Mouse (Mus musculus): Measurements from ENCODE around the gene Ankrd40. TPM values are rescaled to one million over a fixed set of nuclear protein-coding genes. Genes with fewer than 3 reads are reported as not detected.

Ankrd40 gene
- polyA plus RNA-seq, 2 experiments from 2014 or later, result 11.8 to 13.2 TPM

GRCm38 (mm10) chr11:94355521-94356217 lies 27.9 kb downstream of the Ankrd40 start:
- peak; percentile 57 for ATAC-seq

- ATAC-seq, result no peak
These were observed 31.4 kb downstream of the Ankrd40 start for GRCm38 (mm10) chr11:94359168-94359567.

DNA sequence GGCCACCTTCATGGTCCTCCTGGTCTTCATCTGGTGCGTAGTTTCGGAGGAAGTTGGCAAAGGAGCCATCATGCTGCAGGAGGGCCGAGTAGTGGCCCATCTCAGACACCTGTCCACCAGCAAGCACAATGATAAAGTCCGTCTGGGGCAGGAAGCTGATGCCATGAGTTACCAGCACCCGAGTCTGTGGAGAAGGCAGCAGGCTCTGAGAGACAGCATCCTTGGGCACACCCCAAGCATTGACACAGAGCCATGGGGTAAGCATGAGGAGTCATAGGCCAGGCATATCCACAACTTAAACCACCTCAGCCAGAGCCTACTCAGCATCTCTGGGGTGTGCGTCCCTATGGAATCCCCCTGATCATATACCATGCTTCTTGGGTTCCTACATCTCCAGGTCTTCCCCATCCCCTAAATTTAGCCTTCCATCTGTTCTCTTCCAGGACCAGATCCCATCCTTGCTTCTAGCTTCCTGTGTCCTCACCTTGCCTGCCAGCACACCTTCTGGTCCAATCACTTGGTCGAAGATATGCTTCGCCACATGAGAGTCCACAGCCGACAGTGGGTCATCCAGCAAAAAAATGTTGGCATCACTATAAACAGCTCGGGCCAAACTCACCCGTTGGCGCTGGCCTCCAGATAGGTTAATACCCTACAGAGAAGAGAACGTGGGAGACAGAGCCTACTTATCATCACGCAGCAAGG lies 33.5 kb downstream of the Ankrd40 start:
- no peak for ATAC-seq

DNA sequence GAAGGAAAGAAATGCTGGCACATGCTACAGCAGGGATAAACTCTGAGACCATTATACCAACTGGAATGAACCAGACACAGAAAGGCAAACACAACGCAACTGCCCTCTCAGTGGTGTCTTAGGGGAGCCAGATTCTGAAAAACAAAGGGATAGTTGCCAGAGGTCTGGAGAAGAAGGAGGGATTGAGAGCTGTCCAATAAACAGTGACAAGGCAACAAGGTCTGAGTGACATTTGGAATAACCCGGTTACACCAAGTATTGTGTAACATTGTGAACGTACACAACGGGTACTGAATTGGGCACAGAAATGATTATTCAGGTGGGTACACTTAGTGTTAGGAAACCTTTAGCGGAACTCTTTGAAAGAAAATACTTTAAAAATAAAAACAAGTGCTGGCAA lies 34.3 kb downstream of the Ankrd40 start:
- ATAC-seq, result no peak

DNA sequence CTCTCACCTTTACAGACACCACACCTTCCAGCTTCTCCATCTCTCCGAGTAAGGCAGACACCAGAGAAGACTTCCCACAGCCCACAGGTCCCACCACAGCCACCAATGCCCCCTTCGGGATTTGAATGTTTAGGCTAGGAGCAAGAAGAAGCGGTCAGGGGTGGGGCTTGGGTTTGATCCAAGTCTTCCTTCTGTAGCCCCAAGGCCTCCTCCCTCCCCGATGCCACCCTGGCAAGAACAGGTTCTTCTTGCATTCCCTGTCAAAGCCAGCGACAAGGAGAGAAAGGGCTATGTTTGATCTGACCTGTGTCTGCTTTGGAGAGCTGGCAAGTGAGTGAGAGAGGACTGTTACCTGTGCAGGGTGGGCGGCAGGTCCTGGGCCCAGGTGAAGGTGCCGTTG lies 35.9 kb downstream of the Ankrd40 start:
- no peak for ATAC-seq

DNA sequence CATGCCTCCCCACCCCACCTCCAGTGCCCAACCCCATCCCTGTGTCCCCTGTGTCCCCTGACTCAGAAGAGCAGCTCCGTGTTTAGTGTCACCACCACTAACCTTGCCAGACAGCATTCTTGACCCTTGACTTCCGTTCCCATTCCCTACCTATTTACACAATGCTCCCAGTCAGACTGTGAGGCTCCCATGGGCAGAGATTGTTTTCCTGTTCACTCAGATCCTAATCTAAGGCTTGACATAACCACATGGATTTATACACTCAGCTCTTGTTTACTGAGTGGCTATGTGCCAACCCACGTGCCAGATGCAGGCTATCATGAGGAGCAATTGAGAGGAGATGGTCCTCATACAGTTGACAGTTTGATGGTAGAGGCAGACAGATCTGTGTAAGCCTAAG lies 37.5 kb downstream of the Ankrd40 start:
- no peak for ATAC-seq

GRCm38 (mm10) chr11:94369981-94370380 lies 42.2 kb downstream of the Ankrd40 start:
- ATAC-seq, result peak; percentile 51

DNA sequence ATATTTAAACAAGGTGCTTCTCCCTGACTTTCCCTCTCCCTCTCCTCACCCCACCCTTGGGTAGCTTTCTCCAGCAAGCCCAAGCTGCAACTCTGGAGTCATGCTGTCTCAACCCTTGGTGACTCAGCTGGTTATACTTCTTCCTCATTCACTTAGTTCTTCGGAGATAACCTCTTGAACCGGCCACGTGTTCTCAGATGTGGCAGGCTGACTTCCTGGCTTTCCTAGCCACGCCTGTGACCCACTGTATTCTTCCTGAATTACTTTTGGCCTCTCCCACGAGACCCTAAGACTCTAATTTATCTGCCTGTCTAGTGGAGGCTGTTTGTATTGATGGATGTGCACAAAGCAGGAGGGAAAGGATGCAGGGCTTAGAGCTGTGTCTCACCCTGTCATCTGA lies 43.0 kb downstream of the Ankrd40 start:
- ATAC-seq, result peak; percentile 52

GRCm38 (mm10) chr11:94374276-94374948 lies 46.6 kb downstream of the Ankrd40 start:
- ATAC-seq, result peak; percentile 33

DNA sequence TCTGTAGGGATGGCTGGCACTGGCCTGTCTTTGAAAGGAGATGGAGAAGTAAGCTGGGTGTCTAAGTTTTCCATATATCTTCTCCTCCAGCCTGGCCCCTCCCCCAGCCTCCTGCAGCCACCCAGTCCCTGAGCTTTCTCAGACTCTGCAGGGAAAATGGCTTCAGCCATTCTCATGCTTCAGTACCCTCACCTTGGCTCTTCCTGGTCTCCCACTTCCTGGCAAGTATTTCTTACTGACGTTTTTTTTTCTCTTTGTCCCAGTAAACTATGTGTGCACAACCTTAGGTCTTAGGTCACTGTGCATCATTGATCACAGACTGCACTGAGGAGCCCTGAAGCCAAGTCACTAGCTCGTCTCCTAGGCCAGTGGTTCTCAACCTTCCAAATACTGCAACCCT lies 51.3 kb downstream of the Ankrd40 start:
- no peak for ATAC-seq

DNA sequence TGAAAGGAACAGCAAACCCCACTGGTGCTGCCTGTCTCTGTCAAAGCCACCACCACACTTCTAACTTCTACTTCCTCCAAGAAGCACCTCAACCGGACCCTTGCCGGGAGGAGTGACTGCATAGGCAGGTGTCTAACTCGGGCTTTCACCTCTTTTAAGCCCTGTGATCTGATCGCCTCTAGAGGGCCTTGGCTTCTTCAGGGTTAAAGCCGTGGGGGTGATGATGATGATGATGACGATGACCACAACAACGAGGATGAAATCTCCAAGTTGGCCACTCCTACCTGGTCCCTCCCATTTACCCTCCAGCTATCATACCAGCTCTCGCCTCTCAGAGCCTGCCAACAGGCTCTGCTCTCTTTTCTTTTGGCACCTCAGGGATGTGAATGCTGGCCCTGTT lies 51.9 kb downstream of the Ankrd40 start:
- no peak for ATAC-seq

- ATAC-seq, result peak; percentile 80
These were observed 58.4 kb downstream of the Ankrd40 start for GRCm38 (mm10) chr11:94385977-94386771.

DNA sequence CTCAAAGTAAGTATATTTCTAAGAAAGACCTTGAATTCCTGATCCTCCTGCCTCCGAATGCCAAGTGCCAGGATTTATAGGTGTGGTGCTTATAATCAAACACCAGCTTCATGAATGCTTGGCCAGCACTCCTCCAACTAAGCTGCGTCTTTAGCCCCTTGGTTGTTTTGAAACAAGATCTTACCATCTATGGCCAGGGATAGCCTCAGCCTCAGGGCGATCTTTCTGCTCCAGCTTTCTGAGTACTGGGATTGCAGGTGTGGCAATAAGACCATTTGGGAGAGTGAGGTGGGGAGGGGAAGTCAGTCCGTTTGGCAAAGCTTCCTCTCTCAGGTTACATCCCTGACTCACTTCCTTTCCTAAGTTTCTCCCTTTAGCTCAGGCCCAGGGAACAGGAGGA lies 60.0 kb downstream of the Ankrd40 start:
- no peak for ATAC-seq

GRCm38 (mm10) chr11:94389021-94389420 lies 61.2 kb downstream of the Ankrd40 start:
- ATAC-seq, result no peak

DNA sequence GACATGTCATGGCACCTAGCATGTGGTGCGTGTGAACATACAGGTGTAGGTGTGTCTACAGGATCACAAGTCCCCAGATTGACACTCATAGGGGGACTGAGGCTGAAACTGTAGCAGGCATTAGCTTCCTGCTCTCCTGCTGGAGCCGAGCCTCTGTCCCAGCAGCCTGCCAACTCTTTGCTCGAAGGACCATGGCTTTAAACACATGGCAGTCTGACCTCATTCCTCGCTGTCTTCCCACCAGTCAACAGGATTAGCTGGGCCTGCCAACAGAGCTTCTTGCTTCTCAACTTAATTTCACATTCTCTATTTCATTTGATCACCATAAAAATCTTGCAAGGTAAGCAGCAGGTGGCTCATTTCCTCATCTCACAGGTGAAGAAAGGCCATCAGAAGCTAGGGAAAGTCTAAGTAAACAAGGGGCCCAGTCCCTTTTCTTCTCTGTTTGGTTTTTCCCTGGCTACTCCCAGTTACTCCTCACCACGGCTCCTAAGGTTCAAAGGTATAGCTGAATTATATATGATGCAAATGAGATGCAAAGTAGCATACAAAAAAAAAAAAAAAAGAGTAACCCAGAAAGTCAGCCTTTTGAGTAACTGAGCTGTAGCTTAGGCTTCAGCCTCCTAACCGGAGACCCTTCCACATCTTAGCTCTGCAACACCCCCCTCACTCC lies 62.1 kb downstream of the Ankrd40 start:
- no peak for ATAC-seq

- ATAC-seq, result no peak
These were observed 63.0 kb downstream of the Ankrd40 start for GRCm38 (mm10) chr11:94390825-94391224.

Other genes starting within 250 kb of the Ankrd40 start
- gene Tob1, start 116.5 kb upstream of the Ankrd40 start, polyA plus RNA-seq (2017; shearing (Covaris generic)), result 1 to 10 TPM; 5.3 to 5.8 TPM
- 1 to 10 TPM in 1 of 2 experiments, under 1 TPM in 1; 0.65 to 1.0 TPM for gene Wfikkn2, start 82.0 kb upstream of the Ankrd40 start, polyA plus RNA-seq (2017; shearing (Covaris generic))
- gene Gm21885, start 46.1 kb upstream of the Ankrd40 start, polyA plus RNA-seq (2017; shearing (Covaris generic)), result 1 to 10 TPM in 1 of 2 experiments, not detected in 1; 2.6 TPM
- gene Luc7l3, start 6.0 kb upstream of the Ankrd40 start, polyA plus RNA-seq (2017; shearing (Covaris generic)), result 100 to 1,000 TPM; 144 to 155 TPM
- gene Abcc3, start 65.0 kb downstream of the Ankrd40 start, polyA plus RNA-seq (2017; shearing (Covaris generic)), result under 1 TPM; 0.45 to 0.79 TPM
- gene Cacna1g, start 146.2 kb downstream of the Ankrd40 start, polyA plus RNA-seq (2017; shearing (Covaris generic)), result not detected
- gene Spata20, start 158.2 kb downstream of the Ankrd40 start, polyA plus RNA-seq (2017; shearing (Covaris generic)), result not detected
- gene Epn3, start 172.0 kb downstream of the Ankrd40 start, polyA plus RNA-seq (2017; shearing (Covaris generic)), result not detected
- gene Mycbpap, start 193.7 kb downstream of the Ankrd40 start, polyA plus RNA-seq (2017; shearing (Covaris generic)), result not detected
- gene Rsad1, start 221.3 kb downstream of the Ankrd40 start, polyA plus RNA-seq (2017; shearing (Covaris generic)), result 1 to 10 TPM in 1 of 2 experiments, under 1 TPM in 1; 0.90 to 1.4 TPM
- under 1 TPM in 1 of 2 experiments, not detected in 1; 0.38 TPM for gene Chad, start 237.0 kb downstream of the Ankrd40 start, polyA plus RNA-seq (2017; shearing (Covaris generic))